Mouse (Mus musculus): ENCODE measurements at regions not wholly inside any gene's neighbourhood (a gene's known extent, or its start where the extent isn't known, plus 50 kb on each side); places are given as distances from the start of the nearest gene placed in this dataset.
A peak's percentile ranks its signal among the peaks of the same experiment; 100 is the strongest.

- DNase-seq (ENCODE audit: low spot score in 2 of 2), result no peak
- Histone ChIP-seq H3K4me3 (no peak overlapping the region), H3K27ac (no peak overlapping the region)
- TF ChIP-seq CTCF (conservative IDR thresholded peaks at IDR 0.05), result no peak
Observed at GRCm38 (mm10) chr15:21988676-21989075, 560.1 kb upstream of the Cdh18 start.

GRCm38 (mm10) chr15:21993309-21993708 lies 555.5 kb upstream of the Cdh18 start:
- Histone ChIP-seq H3K4me3 (no peak overlapping the region), H3K27ac (no peak overlapping the region)
- no peak for DNase-seq (ENCODE audit: low spot score in 2 of 2)
- no peak for TF ChIP-seq CTCF (conservative IDR thresholded peaks at IDR 0.05)

GRCm38 (mm10) chr15:21995121-21995826 lies 553.5 kb upstream of the Cdh18 start:
- Histone ChIP-seq H3K4me3 (no peak overlapping the region), H3K27ac (no peak overlapping the region)
- no peak for DNase-seq (ENCODE audit: low spot score in 2 of 2)
- no peak for TF ChIP-seq CTCF (conservative IDR thresholded peaks at IDR 0.05)

- H3K27ac ChIP-seq, result no peak overlapping the region
- DNase-seq (ENCODE audit: low spot score in 2 of 2), result no peak
- TF ChIP-seq CTCF (conservative IDR thresholded peaks at IDR 0.05), result no peak
- no peak overlapping the region for H3K4me3 ChIP-seq
Observed at GRCm38 (mm10) chr15:22019977-22020376, 528.8 kb upstream of the Cdh18 start.

GRCm38 (mm10) chr15:22030215-22030614 lies 518.6 kb upstream of the Cdh18 start:
- no peak overlapping the region for H3K4me3 ChIP-seq
- no peak overlapping the region for H3K27ac ChIP-seq
- no peak for DNase-seq (ENCODE audit: low spot score in 2 of 2)
- TF ChIP-seq CTCF (conservative IDR thresholded peaks at IDR 0.05), result no peak

- TF ChIP-seq CTCF (conservative IDR thresholded peaks at IDR 0.05), result no peak
- DNase-seq (ENCODE audit: low spot score in 2 of 2), result no peak
- H3K4me3 ChIP-seq, result no peak overlapping the region
- H3K27ac ChIP-seq, result no peak overlapping the region
Observed at GRCm38 (mm10) chr15:22046423-22046822, 502.4 kb upstream of the Cdh18 start.

GRCm38 (mm10) chr15:22046877-22047478 lies 501.8 kb upstream of the Cdh18 start:
- Histone ChIP-seq H3K4me3 (no peak overlapping the region), H3K27ac (no peak overlapping the region)
- DNase-seq (ENCODE audit: low spot score in 2 of 2), result no peak
- no peak for TF ChIP-seq CTCF (conservative IDR thresholded peaks at IDR 0.05)

- Histone ChIP-seq H3K27ac (no peak overlapping the region), H3K4me3 (no peak overlapping the region)
- no peak for TF ChIP-seq CTCF (conservative IDR thresholded peaks at IDR 0.05)
- no peak for DNase-seq (ENCODE audit: low spot score in 2 of 2)
Observed at GRCm38 (mm10) chr15:22086856-22087255, 462.0 kb upstream of the Cdh18 start.

- Histone ChIP-seq H3K27ac (no peak overlapping the region), H3K4me3 (no peak overlapping the region)
- DNase-seq (ENCODE audit: low spot score in 2 of 2), result no peak
- no peak for TF ChIP-seq CTCF (conservative IDR thresholded peaks at IDR 0.05)
Observed at GRCm38 (mm10) chr15:22121746-22122145, 427.1 kb upstream of the Cdh18 start.

GRCm38 (mm10) chr15:22151894-22152494 lies 396.8 kb upstream of the Cdh18 start:
- no peak for TF ChIP-seq CTCF (conservative IDR thresholded peaks at IDR 0.05)
- Histone ChIP-seq H3K27ac (no peak overlapping the region), H3K4me3 (no peak overlapping the region)
- DNase-seq (ENCODE audit: low spot score in 2 of 2), result no peak

GRCm38 (mm10) chr15:22152678-22153077 lies 396.1 kb upstream of the Cdh18 start:
- Histone ChIP-seq H3K4me3 (no peak overlapping the region), H3K27ac (no peak overlapping the region)
- no peak for DNase-seq (ENCODE audit: low spot score in 2 of 2)
- no peak for TF ChIP-seq CTCF (conservative IDR thresholded peaks at IDR 0.05)

- peak; percentile 7 to 10 for DNase-seq (ENCODE audit: low spot score in 2 of 2)
- TF ChIP-seq CTCF (conservative IDR thresholded peaks at IDR 0.05), result no peak
- no peak overlapping the region for H3K27ac ChIP-seq
Observed at GRCm38 (mm10) chr15:22170302-22170701, 378.5 kb upstream of the Cdh18 start.

GRCm38 (mm10) chr15:22208991-22209390 lies 339.8 kb upstream of the Cdh18 start:
- Histone ChIP-seq H3K27ac (no peak overlapping the region), H3K4me3 (no peak overlapping the region)
- TF ChIP-seq CTCF (conservative IDR thresholded peaks at IDR 0.05), result no peak
- DNase-seq (ENCODE audit: low spot score in 2 of 2), result no peak

More at GRCm38 (mm10) chr15:22170302-22170701, 378.5 kb upstream of the Cdh18 start:
- no peak overlapping the region for H3K4me3 ChIP-seq

GRCm38 (mm10) chr15:22232629-22233028 lies 316.2 kb upstream of the Cdh18 start:
- DNase-seq (ENCODE audit: low spot score in 2 of 2), result no peak
- Histone ChIP-seq H3K27ac (no peak overlapping the region), H3K4me3 (no peak overlapping the region)
- TF ChIP-seq CTCF (conservative IDR thresholded peaks at IDR 0.05), result no peak
